Mouse (Mus musculus): ENCODE measurements at regions not wholly inside any gene's neighbourhood (a gene's known extent, or its start where the extent isn't known, plus 50 kb on each side); places are given as distances from the start of the nearest gene placed in this dataset.

DNA sequence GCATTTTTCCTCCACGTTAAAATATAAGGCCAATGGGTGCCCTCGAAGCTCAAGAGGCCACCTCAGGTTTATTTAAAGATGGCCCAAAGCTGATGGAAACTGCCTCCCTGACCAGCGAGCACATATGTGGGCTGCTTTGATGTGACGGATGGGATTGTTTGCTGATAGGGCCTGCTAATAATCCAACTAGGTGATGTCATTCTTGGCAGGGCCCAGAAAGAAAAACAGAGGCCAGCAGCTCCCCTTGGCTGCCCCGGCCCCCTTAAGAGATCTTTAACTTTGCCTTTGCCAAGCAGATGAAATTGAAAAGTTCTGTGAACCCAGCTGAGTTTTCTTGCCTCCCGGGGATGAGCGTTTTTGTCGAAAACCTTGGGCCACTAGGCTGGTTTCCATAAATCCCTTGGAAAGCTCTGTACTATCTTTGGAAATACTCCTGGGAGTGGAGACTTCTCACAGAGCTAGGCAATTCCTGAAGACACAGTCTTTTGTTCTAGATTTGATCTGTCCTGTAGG, 83.8 kb downstream of the Gm10260 start:
- no peak for ATAC-seq (ENCODE audit: low FRiP score)
- Histone ChIP-seq H3K9ac (no peak overlapping the region), H3K4me3 (no peak overlapping the region), H3K4me2 (no peak overlapping the region), H3K4me1 (replicated peaks) (peaks cover 11% of the 10 kb centered on the region), H3K36me3 (no peaks in the 10 kb centered on the region), H3K9me3 (no peaks in the 10 kb centered on the region), H3K27me3 (0 out of 2 replicates have a peak, but pooled peaks cover 4% of the 10 kb centered on the region), H3K27ac (no peak overlapping the region)
- 78% methylated on average over 8 of the region's 8 CpGs for WGBS

DNA sequence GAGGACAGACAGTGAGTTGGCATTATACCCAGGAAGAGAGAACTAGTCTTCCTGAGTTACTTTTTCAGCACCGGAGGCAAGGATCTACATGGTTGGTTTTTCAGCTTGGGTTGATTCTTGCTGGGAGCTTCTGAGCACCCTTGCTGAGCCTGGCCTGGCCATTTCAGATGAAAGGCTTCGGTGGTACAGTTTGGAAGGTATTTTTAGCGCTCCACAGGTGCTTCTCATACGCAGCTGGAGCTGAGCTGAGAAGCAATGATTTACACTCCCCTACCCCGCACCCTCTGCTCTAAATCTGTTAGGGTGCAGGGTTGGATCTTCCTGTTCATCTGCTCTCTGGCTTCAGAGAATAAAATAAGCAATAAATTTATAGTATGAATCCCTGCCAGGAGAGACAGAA, 87.3 kb downstream of the Gm10260 start:
- H3K27me3 ChIP-seq, result 0 out of 2 replicates have a peak, but pooled peaks cover 4% of the 10 kb centered on the region
- no peak overlapping the region for H3K9ac ChIP-seq
- WGBS, result 85% methylated on average over 5 of the region's 5 CpGs
- no peaks in the 10 kb centered on the region for H3K36me3 ChIP-seq
- no peak overlapping the region for H3K4me3 ChIP-seq
- no peak for ATAC-seq (ENCODE audit: low FRiP score)
- H3K4me2 ChIP-seq, result no peak overlapping the region
- H3K27ac ChIP-seq, result no peak overlapping the region
- no peaks in the 10 kb centered on the region for H3K9me3 ChIP-seq
- H3K4me1 ChIP-seq (replicated peaks), result peaks cover 26% of the 10 kb centered on the region

DNA sequence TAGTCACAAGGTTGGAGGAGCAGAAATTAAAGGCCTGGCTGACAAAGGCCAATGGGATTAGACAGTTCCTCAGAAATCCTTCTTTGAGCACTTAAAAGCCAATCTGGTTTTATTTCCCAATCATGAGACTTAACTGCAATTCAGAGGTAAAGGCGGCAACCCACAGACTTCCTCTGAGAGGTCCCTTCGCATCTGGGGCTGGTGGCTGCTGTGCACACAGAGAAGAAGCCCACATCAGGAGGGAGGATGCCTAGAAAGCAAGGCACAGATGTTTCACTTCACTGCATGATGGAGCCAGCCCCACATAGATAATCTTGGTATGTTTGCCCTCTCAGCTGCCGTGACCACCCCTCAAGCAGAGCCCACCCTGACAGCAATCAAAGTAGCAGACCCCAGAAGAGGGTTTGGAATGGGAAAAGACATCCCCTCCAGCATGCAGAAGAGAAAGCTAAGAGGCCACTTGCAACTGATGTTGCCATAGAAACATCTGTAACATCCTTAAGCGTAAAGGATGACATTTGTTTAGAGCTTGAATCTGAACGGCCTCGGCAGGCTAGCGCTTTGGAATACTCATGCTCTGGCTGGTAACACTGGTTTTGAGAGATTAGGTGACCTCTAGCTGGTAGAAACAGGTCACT, 88.3 kb downstream of the Gm10260 start:
- H3K4me2 ChIP-seq, result no peak overlapping the region
- H3K27ac ChIP-seq, result peak overlapping the region; percentile 49; the same call in 1 of the 2 replicates
- no peak overlapping the region for H3K9ac ChIP-seq
- H3K4me3 ChIP-seq, result no peak overlapping the region
- ATAC-seq (ENCODE audit: low FRiP score), result no peak
- no peaks in the 10 kb centered on the region for H3K36me3 ChIP-seq
- peaks cover 26% of the 10 kb centered on the region for H3K4me1 ChIP-seq (replicated peaks)
- no peaks in the 10 kb centered on the region for H3K9me3 ChIP-seq
- 50% methylated on average over 7 of the region's 7 CpGs for WGBS
- 0 out of 2 replicates have a peak, but pooled peaks cover 4% of the 10 kb centered on the region for H3K27me3 ChIP-seq

DNA sequence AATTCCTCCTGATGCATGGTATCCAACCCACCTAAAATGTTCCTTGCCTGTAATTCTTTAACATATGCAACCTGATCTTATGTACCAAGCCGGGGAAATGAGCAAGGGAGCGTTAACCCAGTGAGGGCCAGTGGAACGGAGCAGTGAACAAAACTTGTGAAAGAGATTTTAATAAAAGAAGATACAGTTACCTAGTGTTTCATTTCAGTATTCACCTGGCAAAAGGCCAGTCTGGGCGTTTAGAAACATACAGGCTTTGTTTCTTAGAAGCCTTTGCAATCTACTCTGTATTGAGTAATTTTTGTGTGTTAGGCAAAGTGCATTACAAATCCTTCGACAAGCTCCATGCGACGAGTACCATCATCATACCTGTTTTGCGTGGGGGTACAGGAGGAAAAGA, 91.1 kb downstream of the Gm10260 start:
- Histone ChIP-seq H3K4me3 (no peak overlapping the region), H3K4me2 (no peak overlapping the region), H3K9me3 (no peaks in the 10 kb centered on the region), H3K9ac (no peak overlapping the region), H3K27ac (no peak overlapping the region), H3K27me3 (0 out of 2 replicates have a peak, but pooled peaks cover 3% of the 10 kb centered on the region), H3K4me1 (replicated peaks) (peaks cover 26% of the 10 kb centered on the region), H3K36me3 (no peaks in the 10 kb centered on the region)
- 88% methylated on average over 8 of the region's 8 CpGs for WGBS
- no peak for ATAC-seq (ENCODE audit: low FRiP score)

DNA sequence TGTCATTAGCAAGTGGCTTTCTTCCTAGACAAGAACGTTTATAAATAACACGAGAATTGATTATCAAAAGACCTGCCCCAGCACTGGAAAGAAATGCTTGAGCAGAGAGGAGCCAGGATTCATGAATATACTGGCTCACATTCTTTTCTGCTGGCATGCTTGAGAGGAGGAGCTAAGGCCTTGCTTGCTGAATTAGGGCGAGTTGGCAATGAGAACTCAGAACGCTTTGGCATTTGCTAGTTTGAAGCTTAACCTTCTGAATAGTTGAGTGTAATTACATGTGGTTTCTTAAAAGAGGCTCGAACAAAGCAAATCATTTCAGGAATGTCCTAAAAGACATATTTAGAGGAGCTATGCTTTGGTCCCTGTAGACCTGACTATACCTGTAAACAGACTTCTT, 91.5 kb downstream of the Gm10260 start:
- no peak overlapping the region; the same call in 1 of the 2 replicates for H3K27ac ChIP-seq
- H3K9ac ChIP-seq, result no peak overlapping the region
- ATAC-seq (ENCODE audit: low FRiP score), result no peak
- H3K36me3 ChIP-seq, result no peaks in the 10 kb centered on the region
- H3K27me3 ChIP-seq, result no peaks in the 10 kb centered on the region
- no peak overlapping the region for H3K4me3 ChIP-seq
- H3K4me2 ChIP-seq, result no peak overlapping the region
- H3K9me3 ChIP-seq, result no peaks in the 10 kb centered on the region
- 60% methylated on average over 5 of the region's 5 CpGs for WGBS
- H3K4me1 ChIP-seq (replicated peaks), result peaks cover 26% of the 10 kb centered on the region

DNA sequence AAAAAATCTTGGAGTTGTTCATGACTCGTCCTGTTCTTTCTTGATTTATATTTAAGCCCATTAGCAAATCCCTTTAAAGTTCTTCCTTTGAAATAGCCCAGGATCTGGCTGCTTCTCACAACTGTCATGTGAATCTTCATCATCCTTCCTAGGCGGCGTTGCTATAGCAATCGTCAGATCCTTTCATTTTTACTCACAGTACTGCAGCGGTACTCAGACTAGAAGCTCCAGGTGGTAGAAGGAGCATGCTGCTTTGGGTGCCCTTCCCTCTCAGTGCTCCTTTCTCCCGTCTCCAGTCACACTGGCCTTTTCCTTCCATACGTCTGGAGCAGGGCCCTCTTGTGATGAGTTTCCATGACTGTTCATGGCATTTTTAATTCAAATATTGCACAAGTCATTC, 93.1 kb downstream of the Gm10260 start:
- Histone ChIP-seq H3K27me3 (no peaks in the 10 kb centered on the region), H3K27ac (no peak overlapping the region), H3K4me2 (no peak overlapping the region), H3K4me3 (no peak overlapping the region), H3K4me1 (replicated peaks) (peaks cover 29% of the 10 kb centered on the region), H3K9me3 (no peaks in the 10 kb centered on the region), H3K36me3 (no peaks in the 10 kb centered on the region), H3K9ac (no peak overlapping the region)
- no peak for ATAC-seq (ENCODE audit: low FRiP score)
- WGBS, result 88% methylated on average over 7 of the region's 7 CpGs

DNA sequence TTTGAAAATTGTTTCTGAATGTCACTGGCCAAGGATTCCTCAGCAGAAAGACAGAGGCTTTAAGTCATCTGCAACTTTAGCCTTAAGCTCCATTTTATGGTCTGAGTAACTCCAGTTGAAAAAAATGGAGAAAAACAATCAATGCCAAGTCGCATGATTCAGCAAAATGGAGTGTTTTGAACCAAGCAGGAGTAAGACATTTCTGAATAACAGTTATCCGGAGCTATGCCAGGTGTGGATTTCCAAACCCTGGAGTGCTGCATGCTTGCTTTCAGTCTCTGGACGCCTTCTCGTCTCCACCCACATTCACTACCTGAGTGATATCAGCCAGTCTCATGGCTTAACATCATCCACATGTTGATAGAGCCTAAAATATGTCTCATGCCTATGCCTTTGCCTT, 93.7 kb downstream of the Gm10260 start:
- Histone ChIP-seq H3K9ac (no peak overlapping the region), H3K36me3 (no peaks in the 10 kb centered on the region), H3K9me3 (no peaks in the 10 kb centered on the region), H3K4me3 (no peak overlapping the region), H3K27me3 (no peaks in the 10 kb centered on the region), H3K4me2 (no peak overlapping the region), H3K4me1 (replicated peaks) (peaks cover 23% of the 10 kb centered on the region), H3K27ac (no peak overlapping the region)
- 95% methylated on average over 4 of the region's 4 CpGs for WGBS
- ATAC-seq (ENCODE audit: low FRiP score), result no peak

DNA sequence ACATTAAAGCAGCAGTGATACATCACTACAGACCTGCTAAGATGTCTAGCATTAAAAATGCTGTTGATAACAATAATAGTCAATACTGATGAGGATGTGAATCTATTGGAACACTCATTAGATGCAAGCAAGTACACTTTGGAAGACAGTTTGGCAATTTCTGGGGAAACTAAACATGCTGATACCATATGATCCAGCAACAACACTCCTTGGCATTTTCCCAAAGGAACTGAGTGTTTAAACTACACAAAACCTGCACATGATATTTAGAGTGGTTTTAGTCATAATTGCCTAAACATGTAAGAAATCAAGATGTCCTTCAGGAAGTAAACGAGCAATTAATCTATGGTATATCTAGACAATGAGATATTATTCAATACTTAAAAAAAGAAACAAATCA, 95.2 kb downstream of the Gm10260 start:
- H3K4me2 ChIP-seq, result no peak overlapping the region
- H3K9ac ChIP-seq, result no peak overlapping the region
- H3K4me3 ChIP-seq, result no peak overlapping the region
- H3K4me1 ChIP-seq (replicated peaks), result peaks cover 21% of the 10 kb centered on the region
- no peaks in the 10 kb centered on the region for H3K9me3 ChIP-seq
- no peak overlapping the region for H3K27ac ChIP-seq
- WGBS, result 93% methylated on average over 1 of the region's 1 CpGs
- no peaks in the 10 kb centered on the region for H3K36me3 ChIP-seq
- H3K27me3 ChIP-seq, result no peaks in the 10 kb centered on the region
- no peak for ATAC-seq (ENCODE audit: low FRiP score)

DNA sequence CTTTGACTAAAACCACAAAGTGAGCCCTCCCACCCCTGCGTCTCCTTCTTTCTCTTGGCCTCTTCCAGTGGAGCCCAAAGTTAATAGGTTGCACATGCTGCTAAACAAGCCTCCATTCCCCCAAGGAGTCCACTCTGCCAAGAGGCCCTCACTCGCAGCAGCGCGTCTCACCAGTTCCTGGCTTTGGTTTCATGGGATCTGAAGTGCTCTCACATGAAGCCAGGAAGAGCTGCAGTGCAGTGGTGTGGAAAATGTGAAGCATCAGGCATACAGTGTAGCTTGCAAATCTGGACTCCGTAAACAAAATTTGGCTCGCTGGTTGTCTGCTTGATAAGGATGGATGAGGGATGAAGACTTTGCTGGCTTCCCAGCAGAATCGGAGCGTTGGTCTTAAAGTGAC, 97.7 kb downstream of the Gm10260 start:
- Histone ChIP-seq H3K4me3 (no peak overlapping the region), H3K9me3 (no peaks in the 10 kb centered on the region), H3K4me2 (no peak overlapping the region), H3K36me3 (no peaks in the 10 kb centered on the region), H3K27me3 (no peaks in the 10 kb centered on the region), H3K9ac (no peak overlapping the region), H3K4me1 (replicated peaks) (peaks cover 6% of the 10 kb centered on the region), H3K27ac (0 out of 2 replicates have a peak overlapping the region, but pooled peaks have one; percentile 3)
- WGBS, result 67% methylated on average over 8 of the region's 8 CpGs
- no peak for ATAC-seq (ENCODE audit: low FRiP score)

DNA sequence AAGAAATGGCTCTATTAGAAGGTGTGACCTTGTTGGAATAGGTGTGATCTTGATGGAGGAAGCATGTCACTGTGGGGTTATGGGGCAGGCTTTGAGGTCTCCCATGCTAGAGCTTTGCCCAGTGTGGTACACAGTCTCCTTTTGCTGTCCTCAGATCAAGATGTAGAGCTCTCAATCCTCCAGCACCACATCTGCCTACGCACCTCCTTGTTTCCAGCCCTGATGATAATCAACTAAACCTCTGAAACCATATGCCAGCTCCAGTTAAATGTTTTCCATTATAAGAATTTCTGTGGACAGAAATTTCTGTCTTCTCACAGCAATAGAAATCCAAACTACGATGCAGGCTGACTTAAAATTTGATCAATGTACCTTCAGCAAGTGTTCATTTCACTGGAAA, 103.8 kb downstream of the Gm10260 start:
- WGBS, result 94% methylated on average over 2 of the region's 2 CpGs
- no peak overlapping the region for H3K27ac ChIP-seq
- H3K4me2 ChIP-seq, result no peak overlapping the region
- no peaks in the 10 kb centered on the region for H3K9me3 ChIP-seq
- ATAC-seq (ENCODE audit: low FRiP score), result no peak
- H3K9ac ChIP-seq, result no peak overlapping the region
- no peaks in the 10 kb centered on the region for H3K36me3 ChIP-seq
- H3K4me1 ChIP-seq (replicated peaks), result no peaks in the 10 kb centered on the region
- no peaks in the 10 kb centered on the region for H3K27me3 ChIP-seq
- H3K4me3 ChIP-seq, result no peak overlapping the region

DNA sequence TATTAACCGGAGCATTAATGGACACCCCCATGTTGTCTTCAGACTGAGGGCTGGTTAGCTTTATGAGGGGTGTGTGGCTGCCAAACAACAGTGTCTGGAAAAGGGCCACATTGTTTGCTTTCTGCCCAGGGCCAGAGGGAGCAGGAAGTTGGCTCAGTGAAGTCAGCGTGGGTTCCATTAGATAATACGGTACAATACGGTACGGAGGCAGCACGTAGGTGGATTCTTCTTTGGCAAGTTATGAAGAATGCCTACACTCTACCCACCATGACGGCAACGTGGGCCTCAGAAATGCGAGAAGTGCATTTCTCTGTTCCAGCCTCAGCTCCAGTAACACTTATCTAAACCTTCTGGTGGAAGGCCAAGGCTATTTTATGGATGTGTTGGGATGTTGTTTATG, 108.2 kb downstream of the Gm10260 start:
- Histone ChIP-seq H3K4me1 (replicated peaks) (no peaks in the 10 kb centered on the region), H3K36me3 (no peaks in the 10 kb centered on the region), H3K4me3 (no peak overlapping the region), H3K27me3 (no peaks in the 10 kb centered on the region), H3K9ac (no peak overlapping the region), H3K9me3 (no peaks in the 10 kb centered on the region), H3K4me2 (no peak overlapping the region), H3K27ac (no peak overlapping the region)
- no peak for ATAC-seq (ENCODE audit: low FRiP score)
- WGBS, result 96% methylated on average over 9 of the region's 9 CpGs

DNA sequence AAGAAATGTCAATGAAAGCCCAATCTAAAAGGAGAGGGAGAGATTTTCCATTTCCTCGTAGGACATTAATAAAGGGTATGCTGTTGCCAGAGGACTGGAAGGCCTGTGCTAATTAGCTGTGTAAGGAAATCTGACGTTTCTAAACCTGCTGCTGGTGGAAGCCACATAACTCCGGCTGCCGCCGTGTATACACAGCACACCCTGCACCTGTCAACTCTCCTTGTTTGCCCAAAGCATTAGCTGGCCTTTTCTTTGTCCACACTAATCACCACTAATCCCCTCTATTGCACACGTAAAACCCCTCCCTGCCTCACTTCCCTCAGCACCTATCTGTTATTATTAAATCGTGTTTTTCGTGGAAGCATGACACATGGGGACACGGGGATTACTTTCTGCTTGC, 108.7 kb downstream of the Gm10260 start:
- H3K4me1 ChIP-seq (replicated peaks), result no peaks in the 10 kb centered on the region
- H3K4me3 ChIP-seq, result no peak overlapping the region
- 79% methylated on average over 9 of the region's 9 CpGs for WGBS
- no peak for ATAC-seq (ENCODE audit: low FRiP score)
- H3K9ac ChIP-seq, result no peak overlapping the region
- H3K9me3 ChIP-seq, result no peaks in the 10 kb centered on the region
- no peaks in the 10 kb centered on the region for H3K36me3 ChIP-seq
- no peak overlapping the region for H3K27ac ChIP-seq
- no peaks in the 10 kb centered on the region for H3K27me3 ChIP-seq
- no peak overlapping the region for H3K4me2 ChIP-seq

DNA sequence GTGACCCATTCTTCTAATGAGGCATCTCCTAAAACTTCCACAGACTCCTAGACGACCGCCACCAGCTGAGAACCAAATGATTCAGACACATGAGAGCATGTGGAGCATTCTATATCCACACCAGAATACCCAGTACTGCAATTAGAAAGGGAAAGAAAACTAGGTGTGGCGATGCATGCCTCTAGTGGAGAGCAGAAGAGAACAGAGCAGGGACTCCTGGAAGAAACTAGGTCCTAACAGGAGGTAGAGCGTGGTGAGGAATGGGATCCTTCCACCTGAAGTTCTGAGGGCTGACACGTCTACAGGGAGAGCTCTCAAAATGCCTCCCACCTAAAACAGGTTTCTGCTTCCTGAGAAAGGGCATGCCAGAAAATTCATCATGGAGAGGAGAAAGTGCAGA, 109.3 kb downstream of the Gm10260 start:
- H3K9me3 ChIP-seq, result no peaks in the 10 kb centered on the region
- ATAC-seq (ENCODE audit: low FRiP score), result no peak
- H3K9ac ChIP-seq, result no peak overlapping the region
- H3K27me3 ChIP-seq, result no peaks in the 10 kb centered on the region
- H3K4me2 ChIP-seq, result no peak overlapping the region
- H3K4me3 ChIP-seq, result no peak overlapping the region
- no peaks in the 10 kb centered on the region for H3K36me3 ChIP-seq
- H3K4me1 ChIP-seq (replicated peaks), result no peaks in the 10 kb centered on the region
- WGBS, result 96% methylated on average over 5 of the region's 5 CpGs
- H3K27ac ChIP-seq, result no peak overlapping the region
